In genomic region chr14:73385720-73386374, GRCm38 (mm10) we compare ENCODE assay signal across 8 mouse cellular contexts. TPM values are rescaled to one million over a fixed set of nuclear protein-coding genes. Genes with fewer than 3 reads are reported as not detected.
A peak's percentile ranks its signal among the peaks of the same experiment; 100 is the strongest.
DNase-seq lines count a peak whose midpoint lies in the region; ATAC-seq and TF ChIP-seq lines count a peak whose summit lies in the region.

No protein-coding gene starts in this region.

- peak overlapping the region; percentile 59 for H3K4me2 ChIP-seq in kidney, embryonic 15.5 days
- peak overlapping the region; percentile 53 for H3K4me2 ChIP-seq in hindbrain, embryonic 15.5 days
- peak overlapping the region; percentile 58 for H3K4me2 ChIP-seq in midbrain, embryonic 15.5 days

- peak overlapping the region; percentile 99 for H3K27ac ChIP-seq in kidney, embryonic 15.5 days
- peak overlapping the region; percentile 96 for H3K27ac ChIP-seq in embryonic facial prominence, embryonic 10.5 days (replicated peaks)
- H3K27ac ChIP-seq in hindbrain, embryonic 15.5 days (replicated peaks) = peak overlapping the region; percentile 98; the same call in 1 of the 2 replicates
- H3K27ac ChIP-seq in midbrain, embryonic 15.5 days = peak overlapping the region; percentile 96
- no peak overlapping the region for H3K27ac ChIP-seq in thymus, adult 2 months (ENCODE audit: control insufficient read depth, insufficient read depth, low read length)

- WGBS in kidney, embryonic 15.5 days = 86% methylated on average over 2 of the region's 2 CpGs
- WGBS in embryonic facial prominence, embryonic 10.5 days = 78% methylated on average over 2 of the region's 2 CpGs
- 83% methylated on average over 2 of the region's 2 CpGs for WGBS in hindbrain, embryonic 15.5 days
- WGBS in midbrain, embryonic 15.5 days = 81% methylated on average over 2 of the region's 2 CpGs
- WGBS in thymus, adult 2 months = 86% methylated on average over 2 of the region's 2 CpGs

- TF ChIP-seq CTCF in thymus, adult 2 months (IDR thresholded peaks at IDR 0.05; ENCODE audit: borderline replicate concordance, control insufficient read depth, extremely low read depth, insufficient read depth, low read length, poor library complexity) = no peak

- H3K4me1 ChIP-seq in kidney, embryonic 15.5 days = peaks cover 52% of the 10 kb centered on the region
- H3K4me1 ChIP-seq in embryonic facial prominence, embryonic 10.5 days = peaks cover 31% of the 10 kb centered on the region
- H3K4me1 ChIP-seq in hindbrain, embryonic 15.5 days (replicated peaks) = peaks cover 34% of the 10 kb centered on the region
- H3K4me1 ChIP-seq in midbrain, embryonic 15.5 days = peaks cover 33% of the 10 kb centered on the region
- H3K4me1 ChIP-seq in thymus, adult 2 months (replicated peaks; ENCODE audit: control insufficient read depth, insufficient read depth, low read length) = peaks cover 24% of the 10 kb centered on the region

- H3K9ac ChIP-seq in kidney, embryonic 15.5 days = no peak overlapping the region
- no peak overlapping the region; the same call in 1 of the 2 replicates for H3K9ac ChIP-seq in hindbrain, embryonic 15.5 days
- no peak overlapping the region for H3K9ac ChIP-seq in midbrain, embryonic 15.5 days

- no peaks in the 10 kb centered on the region for H3K9me3 ChIP-seq in kidney, embryonic 15.5 days (replicated peaks)
- no peaks in the 10 kb centered on the region for H3K9me3 ChIP-seq in embryonic facial prominence, embryonic 10.5 days
- no peaks in the 10 kb centered on the region for H3K9me3 ChIP-seq in hindbrain, embryonic 15.5 days
- no peaks in the 10 kb centered on the region for H3K9me3 ChIP-seq in midbrain, embryonic 15.5 days

- peaks cover 1% of the 10 kb centered on the region for H3K36me3 ChIP-seq in kidney, embryonic 15.5 days
- no peaks in the 10 kb centered on the region for H3K36me3 ChIP-seq in embryonic facial prominence, embryonic 10.5 days (replicated peaks)
- H3K36me3 ChIP-seq in hindbrain, embryonic 15.5 days = no peaks in the 10 kb centered on the region
- H3K36me3 ChIP-seq in midbrain, embryonic 15.5 days (replicated peaks) = no peaks in the 10 kb centered on the region
- peaks cover 6% of the 10 kb centered on the region; the same call in 1 of the 2 replicates for H3K36me3 ChIP-seq in thymus, adult 2 months (ENCODE audit: control insufficient read depth, insufficient read depth, low read length)

- peak; percentile 55 for ATAC-seq in kidney, embryonic 15.5 days (replicated peaks; ENCODE audit: low FRiP score)
- no peak for ATAC-seq in hindbrain, embryonic 15.5 days (ENCODE audit: low FRiP score, low read depth)
- peak; percentile 38; the same call in 1 of the 2 replicates for ATAC-seq in midbrain, embryonic 15.5 days (replicated peaks)

- peak overlapping the region; percentile 97 for H3K4me3 ChIP-seq in kidney, embryonic 15.5 days (replicated peaks)
- peak overlapping the region; percentile 95 for H3K4me3 ChIP-seq in embryonic facial prominence, embryonic 10.5 days
- H3K4me3 ChIP-seq in hindbrain, embryonic 15.5 days = peak overlapping the region; percentile 100
- peak overlapping the region; percentile 98 for H3K4me3 ChIP-seq in midbrain, embryonic 15.5 days
- H3K4me3 ChIP-seq in thymus, adult 2 months (ENCODE audit: control insufficient read depth, insufficient read depth, low read length) = no peak overlapping the region

- TF ChIP-seq POLR2A in thymus, adult 2 months (IDR thresholded peaks at IDR 0.05; ENCODE audit: control insufficient read depth, extremely low read depth, insufficient read depth, low read length, poor library complexity) = no peak

- H3K27me3 ChIP-seq in kidney, embryonic 15.5 days = no peaks in the 10 kb centered on the region
- no peaks in the 10 kb centered on the region for H3K27me3 ChIP-seq in embryonic facial prominence, embryonic 10.5 days (replicated peaks; ENCODE audit: low read depth, poor library complexity, severe bottlenecking)
- H3K27me3 ChIP-seq in hindbrain, embryonic 15.5 days = no peaks in the 10 kb centered on the region
- no peaks in the 10 kb centered on the region for H3K27me3 ChIP-seq in midbrain, embryonic 15.5 days (replicated peaks)
- no peaks in the 10 kb centered on the region for H3K27me3 ChIP-seq in thymus, adult 2 months (ENCODE audit: control insufficient read depth, insufficient read depth, low read length)

- no peak for DNase-seq in kidney, adult 11 months
- no peak for DNase-seq in embryonic facial prominence, embryonic 10.5 days (ENCODE audit: low spot score)
- no peak for DNase-seq in urinary bladder, postnatal 25 days (ENCODE audit: low spot score)
- no peak for DNase-seq in ovary, postnatal 36 days (ENCODE audit: low spot score)
- DNase-seq in thymus, adult 2 months = no peak

RNA-seq across cellular contexts. Expression of gene Itm2b, which starts 0.8 kb away (rescaled TPM):
- 910 and 925 TPM in 2 replicates for polyA plus RNA-seq in kidney, embryonic 15.5 days (2015; fragmentation: Nextera tagmentation; extraction: Ambion mirVana)
- polyA plus RNA-seq in embryonic facial prominence, embryonic 10.5 days (2016; fragmentation: Nextera tagmentation; extraction: Ambion mirVana) = 197 and 226 TPM in 2 replicates
- 709 and 713 TPM in 2 replicates for polyA plus RNA-seq in hindbrain, embryonic 15.5 days (2015; fragmentation: Nextera tagmentation; extraction: Ambion mirVana)
- polyA plus RNA-seq in midbrain, embryonic 15.5 days (2015; fragmentation: Nextera tagmentation; extraction: Ambion mirVana) = 590 and 626 TPM in 2 replicates
- 859 and 985 TPM in 2 replicates for polyA plus RNA-seq in thymus, adult 2 months (2012; rRNA removed)
